Mouse (Mus musculus) kidney, embryonic 16.5 days (tissue): Measurements from ENCODE around the gene Lrrc58. TPM values are rescaled to one million over a fixed set of nuclear protein-coding genes. Genes with fewer than 3 reads are reported as not detected.
A peak's percentile ranks its signal among the peaks of the same experiment; 100 is the strongest.

ENCODE experiments used
- ATAC-seq: fragments of 200-750 bp; cut with Nextera tagmentation; 2 replicates; pipeline ENCODE4 v1.8.0; 2017; ENCODE audit warnings: moderate TSS enrichment; ENCODE audit not compliant: low FRiP score, low TSS enrichment
- H3K27ac ChIP-seq: fragments of 300-500 bp; sonication (generic); 2 replicates; pipeline ENCODE4 v1.5.1; 2014; ENCODE audit warnings: low read length
- H3K27me3 ChIP-seq: fragments of 300-500 bp; sonication (generic); 2 replicates; pipeline ENCODE4 v1.6.1; 2014; ENCODE audit warnings: low read length, control low read depth, mixed read lengths; ENCODE audit not compliant: insufficient read depth
- H3K36me3 ChIP-seq: fragments of 300-500 bp; sonication (generic); 2 replicates; pipeline ENCODE4 v1.6.1; 2014; ENCODE audit warnings: low read length, control low read depth, mixed read lengths; ENCODE audit not compliant: insufficient read depth
- H3K4me1 ChIP-seq: fragments of 300-500 bp; sonication (generic); 2 replicates; pipeline ENCODE4 v1.6.1; 2014; ENCODE audit warnings: low read length, control low read depth, mixed read lengths; ENCODE audit not compliant: insufficient read depth
- H3K4me2 ChIP-seq: fragments of 300-500 bp; sonication (generic); replicated peaks from 2 replicates; pipeline ENCODE4 v1.6.1; 2014; ENCODE audit warnings: low read depth, low read length
- H3K4me3 ChIP-seq: fragments of 300-500 bp; sonication (generic); 2 replicates; pipeline ENCODE4 v1.5.1; 2014; ENCODE audit warnings: mild to moderate bottlenecking, low read length
- H3K9ac ChIP-seq: fragments of 300-500 bp; sonication (generic); replicated peaks from 2 replicates; pipeline ENCODE4 v1.6.1; 2014; ENCODE audit warnings: low read length
- H3K9me3 ChIP-seq: fragments of 300-500 bp; sonication (generic); 2 replicates; pipeline ENCODE4 v1.6.1; 2016; ENCODE audit warnings: low read length, control low read depth
- WGBS: fragments of 180-500 bp; shearing (Covaris S2); extraction: QIAGEN DNeasy Blood & Tissue Kit; methylation state at CpG from one replicate; pipeline ENCODE4 v1.1.7; 2014; 5-methylcytosine and 5-hydroxymethylcytosine counted together
- polyA plus RNA-seq: library from polyadenylated mRNA; unstranded; fragments of >200 nt; fragmentation: Nextera tagmentation; extraction: Ambion mirVana; gene quantifications from 2 replicates; pipeline ENCODE4 v1.2.1, GENCODE M21; 2015

The Lrrc58 gene
- polyA plus RNA-seq, 1 experiment from 2014 or later, result 54.3 TPM

- H3K9ac ChIP-seq, result no peak overlapping the region
- no peaks in the 10 kb centered on the region for H3K27me3 ChIP-seq
- 95% methylated on average over 4 of the region's 4 CpGs for WGBS
- H3K27ac ChIP-seq, result no peak overlapping the region
- H3K9me3 ChIP-seq, result no peaks in the 10 kb centered on the region
- H3K4me2 ChIP-seq, result no peak overlapping the region
- H3K36me3 ChIP-seq, result peaks cover 46% of the 10 kb centered on the region
- no peak overlapping the region for H3K4me3 ChIP-seq
- ATAC-seq, result no peak
- no peaks in the 10 kb centered on the region; the same call in 1 of the 2 replicates for H3K4me1 ChIP-seq
Measured at GRCm38 (mm10) chr16:37879750-37880419, 11.7 kb downstream of the Lrrc58 start.

GRCm38 (mm10) chr16:37881168-37881567 is 13.0 kb downstream of the Lrrc58 start:
- no peaks in the 10 kb centered on the region for H3K9me3 ChIP-seq
- ATAC-seq, result no peak
- H3K4me1 ChIP-seq, result no peaks in the 10 kb centered on the region; the same call in 1 of the 2 replicates
- H3K4me3 ChIP-seq, result no peak overlapping the region
- no peak overlapping the region for H3K9ac ChIP-seq
- WGBS, result 74% methylated on average over 2 of the region's 2 CpGs
- no peak overlapping the region for H3K27ac ChIP-seq
- H3K27me3 ChIP-seq, result no peaks in the 10 kb centered on the region
- H3K36me3 ChIP-seq, result peaks cover 46% of the 10 kb centered on the region
- no peak overlapping the region for H3K4me2 ChIP-seq

- Histone ChIP-seq H3K9ac (no peak overlapping the region), H3K4me3 (no peak overlapping the region), H3K4me1 (peaks cover 8% of the 10 kb centered on the region; the same call in 1 of the 2 replicates), H3K36me3 (0 out of 2 replicates have a peak, but pooled peaks cover 4% of the 10 kb centered on the region), H3K4me2 (no peak overlapping the region), H3K27me3 (no peaks in the 10 kb centered on the region), H3K9me3 (no peaks in the 10 kb centered on the region), H3K27ac (no peak overlapping the region)
- ATAC-seq, result no peak
- 50% methylated on average over 3 of the region's 3 CpGs for WGBS
Measured at GRCm38 (mm10) chr16:37888986-37889385, 20.8 kb downstream of the Lrrc58 start.

- 58% methylated on average over 2 of the region's 2 CpGs for WGBS
- H3K27me3 ChIP-seq, result no peaks in the 10 kb centered on the region
Measured at GRCm38 (mm10) chr16:37892667-37893066, 24.5 kb downstream of the Lrrc58 start.

GRCm38 (mm10) chr16:37893381-37893780 is 25.2 kb downstream of the Lrrc58 start:
- H3K27ac ChIP-seq, result no peak overlapping the region

More at GRCm38 (mm10) chr16:37892667-37893066, 24.5 kb downstream of the Lrrc58 start:
- ATAC-seq, result no peak
- Histone ChIP-seq H3K9ac (no peak overlapping the region), H3K4me2 (no peak overlapping the region), H3K36me3 (no peaks in the 10 kb centered on the region), H3K4me1 (peaks cover 8% of the 10 kb centered on the region; the same call in 1 of the 2 replicates), H3K9me3 (no peaks in the 10 kb centered on the region), H3K4me3 (no peak overlapping the region), H3K27ac (no peak overlapping the region)

GRCm38 (mm10) chr16:37893942-37894341 is 25.8 kb downstream of the Lrrc58 start:
- Histone ChIP-seq H3K9me3 (no peaks in the 10 kb centered on the region), H3K4me3 (no peak overlapping the region), H3K9ac (no peak overlapping the region), H3K27ac (no peak overlapping the region; the same call in 1 of the 2 replicates), H3K4me1 (peaks cover 8% of the 10 kb centered on the region; the same call in 1 of the 2 replicates), H3K27me3 (no peaks in the 10 kb centered on the region), H3K36me3 (no peaks in the 10 kb centered on the region), H3K4me2 (no peak overlapping the region)
- no peak for ATAC-seq
- 67% methylated on average over 2 of the region's 2 CpGs for WGBS

More at GRCm38 (mm10) chr16:37893381-37893780, 25.2 kb downstream of the Lrrc58 start:
- H3K4me2 ChIP-seq, result no peak overlapping the region
- 53% methylated on average over 6 of the region's 6 CpGs for WGBS
- H3K4me3 ChIP-seq, result no peak overlapping the region
- no peaks in the 10 kb centered on the region for H3K27me3 ChIP-seq
- H3K36me3 ChIP-seq, result no peaks in the 10 kb centered on the region
- H3K4me1 ChIP-seq, result peaks cover 8% of the 10 kb centered on the region; the same call in 1 of the 2 replicates
- ATAC-seq, result no peak
- no peak overlapping the region for H3K9ac ChIP-seq
- no peaks in the 10 kb centered on the region for H3K9me3 ChIP-seq

- H3K9ac ChIP-seq, result no peak overlapping the region
- ATAC-seq, result no peak
- no peaks in the 10 kb centered on the region for H3K9me3 ChIP-seq
- peak overlapping the region; percentile 14; the same call in 1 of the 2 replicates for H3K27ac ChIP-seq
- H3K4me2 ChIP-seq, result no peak overlapping the region
- H3K4me1 ChIP-seq, result peaks cover 5% of the 10 kb centered on the region; the same call in 1 of the 2 replicates
- no peaks in the 10 kb centered on the region for H3K36me3 ChIP-seq
- 69% methylated on average over 5 of the region's 5 CpGs for WGBS
- no peak overlapping the region for H3K4me3 ChIP-seq
- H3K27me3 ChIP-seq, result no peaks in the 10 kb centered on the region
Measured at GRCm38 (mm10) chr16:37898790-37899189, 30.6 kb downstream of the Lrrc58 start.

GRCm38 (mm10) chr16:37899357-37899756 is 31.2 kb downstream of the Lrrc58 start:
- ATAC-seq, result peak; percentile 78

GRCm38 (mm10) chr16:37901318-37901717 is 33.1 kb downstream of the Lrrc58 start:
- Histone ChIP-seq H3K36me3 (no peaks in the 10 kb centered on the region), H3K27me3 (no peaks in the 10 kb centered on the region), H3K4me1 (0 out of 2 replicates have a peak, but pooled peaks cover 3% of the 10 kb centered on the region), H3K9ac (no peak overlapping the region), H3K4me3 (no peak overlapping the region), H3K27ac (no peak overlapping the region), H3K4me2 (no peak overlapping the region), H3K9me3 (no peaks in the 10 kb centered on the region)
- WGBS, result 36% methylated on average over 11 of the region's 11 CpGs
- 0 out of 2 replicates have a peak, but pooled peaks have one; percentile 44 for ATAC-seq

More at GRCm38 (mm10) chr16:37899357-37899756, 31.2 kb downstream of the Lrrc58 start:
- H3K36me3 ChIP-seq, result no peaks in the 10 kb centered on the region
- no peaks in the 10 kb centered on the region for H3K9me3 ChIP-seq
- H3K4me2 ChIP-seq, result no peak overlapping the region
- 0 out of 2 replicates have a peak, but pooled peaks cover 3% of the 10 kb centered on the region for H3K4me1 ChIP-seq
- H3K27ac ChIP-seq, result peak overlapping the region; percentile 41; the same call in 1 of the 2 replicates
- no peak overlapping the region for H3K4me3 ChIP-seq
- 13% methylated on average over 2 of the region's 2 CpGs for WGBS
- H3K27me3 ChIP-seq, result no peaks in the 10 kb centered on the region
- no peak overlapping the region for H3K9ac ChIP-seq

GRCm38 (mm10) chr16:37906456-37906855 is 38.3 kb downstream of the Lrrc58 start:
- H3K9me3 ChIP-seq, result 0 out of 2 replicates have a peak, but pooled peaks cover 3% of the 10 kb centered on the region
- WGBS, result 92% methylated on average over 3 of the region's 3 CpGs

More at GRCm38 (mm10) chr16:37906456-37906855, 38.3 kb downstream of the Lrrc58 start:
- H3K27me3 ChIP-seq, result no peaks in the 10 kb centered on the region
- H3K9ac ChIP-seq, result no peak overlapping the region
- no peaks in the 10 kb centered on the region for H3K4me1 ChIP-seq
- no peaks in the 10 kb centered on the region for H3K36me3 ChIP-seq
- no peak overlapping the region for H3K4me3 ChIP-seq
- no peak overlapping the region for H3K4me2 ChIP-seq
- H3K27ac ChIP-seq, result no peak overlapping the region
- ATAC-seq, result no peak
